Mouse (Mus musculus) forelimb bud, embryonic 11.5 days (tissue): ENCODE measurements around the gene Mtfr2.

Experiments
- DNase-seq: peaks from one replicate; pipeline ENCODE4 v3.0.0-alpha.2; 2012; ENCODE audit warnings: low read depth, low spot score

The Mtfr2 gene

DNA sequence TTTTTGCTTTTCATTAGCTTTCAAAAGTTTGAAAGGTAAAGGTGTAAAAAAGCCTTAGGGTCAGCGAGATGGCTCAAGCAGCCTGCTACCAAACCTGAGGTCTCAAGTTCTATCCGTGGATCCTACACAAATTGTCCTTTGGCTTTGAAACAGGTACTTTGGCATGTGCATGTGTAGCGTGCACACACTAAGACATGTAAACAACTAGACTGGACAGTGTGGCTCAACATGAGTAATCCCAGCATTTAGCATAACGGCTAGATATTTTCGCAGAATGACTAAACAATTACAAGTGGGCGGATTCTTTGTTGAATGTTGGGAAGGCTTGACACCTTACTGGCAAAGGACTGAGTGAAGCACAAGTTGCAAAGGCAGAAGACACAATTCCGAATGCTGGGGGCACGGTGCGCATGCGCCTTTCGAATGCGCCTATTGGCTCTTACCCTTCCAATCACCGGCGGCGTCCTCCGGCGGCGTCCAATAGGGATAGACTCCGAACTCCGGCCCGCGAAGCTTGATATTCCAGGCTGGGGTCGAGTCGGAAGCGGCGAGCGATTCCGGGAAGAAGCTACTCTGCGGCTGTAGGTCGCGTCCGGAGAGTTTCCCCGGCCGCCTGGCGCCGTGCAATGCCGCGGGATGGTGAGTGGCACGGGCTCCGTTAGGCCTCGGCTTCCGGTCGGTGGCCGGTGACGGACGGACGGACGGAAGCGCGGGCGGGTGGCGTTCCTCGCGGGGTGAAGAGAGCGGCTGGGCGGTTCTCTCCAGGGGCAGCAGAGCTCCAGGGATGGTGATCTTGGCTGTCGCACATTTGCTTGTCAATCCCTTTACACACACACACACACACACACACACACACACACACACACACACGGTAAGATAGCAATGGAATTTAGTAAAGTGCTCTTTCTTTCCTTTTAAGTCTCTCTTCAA is at the start of gene Mtfr2:
Mtfr2 (plus strand) TSS at position 486 of the 930 bp plus-strand sequence.
- DNase-seq: peak; percentile 95

DNA sequence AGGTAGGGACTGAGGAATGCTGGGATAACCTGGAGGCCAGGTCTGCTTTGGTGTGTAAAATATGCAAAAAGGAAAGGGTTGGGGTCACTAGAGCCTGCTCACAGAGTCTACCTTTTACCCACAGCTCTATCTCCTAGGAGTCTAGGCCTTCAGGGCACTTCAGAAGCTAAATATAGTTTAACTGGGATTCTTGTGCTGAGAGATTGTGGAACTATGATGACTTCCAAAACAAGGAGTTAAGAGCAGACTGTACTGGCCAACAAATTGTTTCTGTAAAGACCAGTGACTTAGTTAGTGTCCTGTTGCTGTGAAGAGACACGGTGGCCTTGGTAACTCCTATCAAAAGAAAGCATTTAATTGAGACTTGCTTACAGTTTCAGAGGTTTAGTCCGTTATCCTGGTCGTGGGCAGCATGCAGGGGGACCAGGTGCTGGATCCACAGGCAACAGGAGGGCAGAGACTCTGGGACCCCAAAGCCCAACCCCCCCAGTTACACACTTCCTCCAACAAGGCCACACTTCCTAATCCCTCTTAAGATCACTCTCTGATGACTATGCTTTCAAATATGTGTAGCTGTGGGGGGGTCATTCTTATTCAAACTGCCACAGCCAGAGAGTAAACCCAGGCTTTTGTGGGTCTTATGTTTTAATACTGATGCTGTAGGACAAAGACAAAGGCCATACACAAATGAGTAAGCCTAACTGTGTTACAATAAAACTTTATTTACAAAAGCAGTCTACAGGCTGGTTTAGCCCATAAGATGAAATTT is 49.2 kb upstream of the Mtfr2 start:
- no peak for DNase-seq

DNA sequence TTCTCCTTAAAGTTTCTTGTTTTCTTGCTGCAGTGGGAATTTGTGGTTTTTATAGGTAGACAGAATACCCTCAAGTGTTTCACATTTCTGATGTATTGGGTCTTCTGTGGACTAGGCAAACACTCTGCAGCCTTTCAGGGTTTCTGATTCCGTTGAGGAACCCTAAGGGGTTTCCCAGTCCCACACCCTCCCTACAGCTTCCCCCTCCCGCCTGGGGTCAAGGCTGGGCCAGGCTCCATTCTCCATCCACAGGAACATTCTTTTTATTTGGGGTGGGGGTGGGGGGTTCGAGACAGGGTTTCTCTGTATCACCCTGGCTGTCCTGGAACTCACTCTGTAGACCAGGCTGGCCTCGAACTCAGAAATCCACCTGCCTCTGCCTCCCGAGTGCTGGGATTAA is 48.5 kb upstream of the Mtfr2 start:
- DNase-seq: no peak

DNA sequence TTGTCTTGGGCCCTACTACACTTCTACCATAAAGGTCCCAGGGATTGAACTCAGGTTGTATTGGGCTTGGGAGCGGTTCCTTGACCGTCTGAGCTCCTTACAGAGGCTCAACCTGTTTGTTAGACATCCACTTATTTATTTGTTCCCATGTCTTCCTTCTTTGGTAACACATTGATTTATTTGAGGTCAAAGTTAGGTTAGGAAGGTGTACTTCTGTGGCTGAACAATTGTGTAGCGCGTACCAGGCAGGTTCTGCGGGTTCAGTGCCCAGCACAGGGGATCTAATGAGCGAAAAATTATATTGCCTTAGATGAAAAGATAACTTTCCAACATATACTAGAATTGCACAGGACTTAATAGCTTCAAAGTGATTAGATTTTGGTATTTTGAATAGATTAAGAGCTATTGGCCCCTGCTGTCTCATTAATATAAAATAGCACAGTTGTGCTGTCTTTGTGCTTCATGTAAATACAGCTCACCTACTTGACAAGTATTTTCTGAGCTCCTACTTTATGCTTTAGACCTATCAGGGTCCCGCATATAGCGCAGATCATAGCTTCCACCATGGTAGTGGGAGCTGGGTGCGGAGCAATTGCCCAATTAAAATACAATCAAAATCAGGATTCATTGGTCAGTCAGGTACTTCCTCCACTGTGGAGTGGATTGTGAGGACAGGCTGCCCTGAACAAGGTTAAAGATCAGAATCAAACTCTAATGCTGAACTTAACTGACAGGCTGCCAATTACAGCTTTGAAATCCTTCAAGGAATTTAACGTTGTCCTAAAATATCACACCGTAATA is 36.4 kb upstream of the Mtfr2 start:
- no peak for DNase-seq

DNA sequence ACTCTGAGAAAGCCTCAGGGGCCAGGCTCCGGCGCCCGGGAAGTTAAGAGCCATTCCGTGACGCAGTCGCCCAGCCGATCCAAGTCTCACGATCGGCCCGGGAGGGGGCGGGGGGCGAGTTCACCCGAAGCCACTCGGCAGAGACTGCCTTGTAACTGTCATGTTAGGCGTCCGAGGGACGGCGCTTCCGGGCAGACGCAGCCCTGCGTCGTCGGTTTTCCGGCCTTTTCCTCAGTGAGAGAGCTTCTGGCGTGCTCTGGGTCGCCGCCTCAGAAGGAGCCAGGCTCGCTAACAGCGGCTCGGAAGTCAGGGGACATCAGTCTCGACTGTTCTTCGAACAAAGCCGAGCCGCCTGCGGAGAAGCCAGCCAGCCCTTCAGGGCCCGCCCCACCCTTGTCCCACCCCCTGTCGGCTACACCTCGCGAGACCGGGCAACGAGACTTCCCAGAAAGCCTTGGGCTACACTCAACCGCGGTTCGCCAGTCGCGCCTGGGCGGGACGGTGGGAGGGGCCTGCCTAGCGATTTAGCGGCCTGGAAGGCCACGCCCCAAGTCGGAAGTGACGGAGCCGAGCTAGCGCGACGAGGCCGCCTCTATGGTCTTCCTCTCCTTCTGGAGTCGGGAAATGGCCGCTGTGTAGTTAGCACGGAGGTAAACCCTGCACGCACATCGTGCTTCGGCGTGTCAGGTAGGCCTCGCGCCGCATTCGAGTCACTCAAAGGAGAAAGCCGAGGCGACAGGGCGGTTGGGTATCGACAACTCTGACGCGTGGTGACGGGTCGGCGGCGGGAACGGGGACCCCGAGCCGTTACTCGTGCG is 35.4 kb upstream of the Mtfr2 start, which contains the start of gene Bclaf1:
Bclaf1 (plus strand) TSS at position 552 of the 818 bp plus-strand sequence.
- DNase-seq: peak; percentile 100

DNA sequence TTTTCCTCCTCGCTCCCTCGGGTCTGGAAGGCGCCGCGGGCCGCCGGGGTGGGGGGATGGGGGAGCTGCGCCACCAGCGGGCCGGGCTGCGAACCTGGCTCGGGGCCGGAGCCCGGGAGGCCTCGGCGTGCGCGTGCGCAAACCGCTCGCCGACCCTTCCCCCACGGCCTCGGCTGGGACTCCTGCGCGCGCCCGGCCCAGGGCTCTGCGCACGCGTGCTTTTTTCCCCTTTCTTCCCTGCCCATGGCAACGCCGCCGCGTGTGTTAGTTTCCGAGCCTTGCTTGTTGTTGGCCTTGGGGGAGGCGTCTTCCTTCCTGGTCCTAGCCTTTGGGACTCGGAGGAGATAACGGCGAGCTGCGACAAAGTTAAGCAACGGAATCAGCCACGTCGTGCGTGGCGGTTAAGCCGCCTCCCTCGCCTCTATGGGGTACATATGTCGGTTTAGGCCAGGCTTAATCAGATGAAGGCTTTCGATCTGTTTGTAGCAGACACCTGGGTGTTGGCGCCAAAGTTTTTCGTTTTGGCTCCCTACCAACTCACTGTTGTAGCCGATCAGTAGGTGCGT is 34.8 kb upstream of the Mtfr2 start:
- peak; percentile 87 for DNase-seq

DNA sequence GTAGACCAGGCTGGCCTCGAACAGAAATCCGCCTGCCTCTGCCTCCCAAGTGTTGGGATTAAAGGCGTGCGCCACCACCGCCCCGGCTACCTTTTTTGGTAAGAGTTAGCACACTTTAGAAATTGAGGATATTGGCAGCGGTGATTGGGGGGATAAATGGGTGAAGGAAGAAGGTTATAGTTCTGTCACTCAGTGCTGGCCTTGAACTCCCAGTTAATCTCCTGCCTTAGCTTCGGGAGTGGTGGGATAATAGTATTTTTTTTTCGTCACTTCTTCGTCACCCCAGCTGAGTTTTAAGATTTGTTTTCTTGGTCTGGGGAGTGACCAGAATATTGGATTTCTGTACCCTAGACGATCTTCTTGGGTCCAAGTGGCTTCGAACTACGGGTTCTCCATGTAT is 34.1 kb upstream of the Mtfr2 start:
- DNase-seq: no peak

DNA sequence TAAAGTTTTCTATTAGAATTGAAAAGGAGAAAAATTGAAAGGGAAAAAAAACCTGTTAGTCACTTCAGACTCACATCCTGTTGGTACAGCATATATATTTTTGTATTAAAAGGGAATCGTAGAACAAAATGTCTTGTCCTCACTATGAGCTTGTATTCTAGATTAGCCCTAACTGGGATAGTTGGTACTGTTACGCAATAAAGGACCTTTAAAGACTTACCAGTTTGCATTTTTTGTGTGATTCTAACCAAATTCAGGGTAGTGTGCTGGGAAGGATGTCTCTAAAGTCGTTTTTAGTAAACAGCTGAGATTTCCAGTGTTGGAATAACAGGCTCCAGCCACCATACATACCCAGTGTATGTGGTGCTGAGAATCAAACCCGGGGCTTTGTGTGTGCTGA is 33.6 kb upstream of the Mtfr2 start:
- no peak for DNase-seq

DNA sequence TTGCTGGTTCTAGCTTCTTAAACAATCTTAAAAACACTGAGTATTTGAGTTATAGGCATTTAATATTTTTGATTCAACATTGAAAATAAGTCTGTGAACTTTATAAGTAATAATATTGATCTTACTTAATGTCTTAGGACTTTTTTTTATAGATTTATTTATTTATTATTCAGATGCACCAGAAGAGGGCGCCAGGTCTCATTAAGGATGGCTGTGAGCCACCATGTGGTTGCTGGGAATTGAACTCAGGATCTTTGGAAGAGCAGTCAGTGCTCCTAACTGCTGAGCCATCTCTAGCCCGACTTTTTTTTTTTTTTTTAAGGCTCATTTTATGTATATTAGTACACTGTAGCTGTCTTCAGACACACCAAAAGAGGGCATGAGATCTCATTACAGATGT is 32.8 kb upstream of the Mtfr2 start:
- no peak for DNase-seq

DNA sequence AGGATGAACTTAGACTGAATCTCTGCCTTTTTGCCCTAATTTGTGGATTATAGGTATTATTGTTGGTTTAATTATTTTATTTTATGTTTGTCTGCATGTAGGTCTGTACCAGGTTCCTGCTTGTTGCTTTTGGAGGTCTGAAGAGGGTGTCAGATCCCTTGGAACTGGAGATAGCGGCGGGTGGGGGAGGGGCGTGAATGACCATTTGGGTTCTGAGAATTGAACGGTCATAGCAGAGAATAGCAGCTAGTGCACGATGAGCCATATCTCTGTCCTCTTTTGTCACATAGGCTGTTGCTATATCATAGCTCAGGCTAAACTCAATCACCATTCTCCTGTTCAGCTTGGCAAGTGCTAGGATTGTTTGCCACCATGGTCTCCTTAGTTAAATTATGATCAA is 30.1 kb upstream of the Mtfr2 start:
- no peak for DNase-seq

DNA sequence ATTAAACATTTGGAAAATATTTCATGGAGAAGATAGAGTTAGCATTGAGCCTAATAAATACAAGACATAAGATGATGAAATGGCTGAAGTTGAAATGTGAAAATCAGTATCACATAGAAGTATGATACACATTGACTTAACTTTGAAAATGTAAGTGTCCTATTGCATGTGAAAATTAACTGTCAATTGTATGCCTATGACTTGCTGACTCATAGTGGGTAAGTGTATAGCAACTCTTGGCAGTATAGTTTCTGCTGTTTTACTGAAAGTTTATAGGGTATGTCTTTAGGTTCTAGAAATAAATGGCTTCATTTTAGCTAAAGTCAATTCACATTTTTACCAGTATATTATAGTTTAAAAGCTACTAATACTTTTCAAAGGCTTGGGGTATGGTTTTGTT is 21.3 kb upstream of the Mtfr2 start:
- no peak for DNase-seq

DNA sequence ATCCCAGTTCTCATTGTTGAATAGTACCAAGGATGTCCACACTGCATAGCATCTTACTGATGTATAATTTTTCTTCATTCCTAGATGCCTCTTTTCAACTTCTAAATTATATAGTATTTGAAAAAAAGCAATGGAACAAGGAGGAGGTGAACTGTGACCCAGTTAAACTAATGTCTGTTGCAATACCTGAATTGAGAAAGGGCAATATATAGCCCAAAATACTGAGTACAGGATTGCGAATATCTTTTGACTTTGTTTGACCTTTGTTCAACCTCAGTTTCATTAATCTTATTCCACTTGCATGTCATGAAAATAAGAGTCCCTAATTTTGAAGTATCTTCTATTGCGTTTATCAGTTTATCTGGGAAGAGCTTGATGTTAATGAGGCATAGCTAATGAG is 16.3 kb upstream of the Mtfr2 start:
- DNase-seq: no peak

DNA sequence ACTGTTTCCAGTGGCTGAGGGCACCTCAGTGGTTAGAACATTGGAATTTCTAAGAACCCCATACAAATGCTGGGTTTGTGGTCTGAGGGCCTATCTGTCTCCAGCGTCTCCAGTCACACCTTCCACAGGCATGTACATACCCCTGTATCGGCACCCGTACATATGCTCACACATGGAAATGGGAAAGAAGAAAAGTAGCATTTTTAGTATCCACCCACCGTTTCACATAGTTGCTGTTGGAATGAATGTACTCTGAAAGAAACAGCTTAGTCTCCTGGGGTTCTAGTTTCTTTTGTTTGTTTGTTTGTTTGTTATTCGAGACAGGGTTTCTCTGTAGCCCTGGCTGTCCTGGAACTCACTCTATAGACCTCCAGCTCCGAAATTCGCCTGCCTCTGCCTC is 9.7 kb upstream of the Mtfr2 start:
- DNase-seq: no peak

DNA sequence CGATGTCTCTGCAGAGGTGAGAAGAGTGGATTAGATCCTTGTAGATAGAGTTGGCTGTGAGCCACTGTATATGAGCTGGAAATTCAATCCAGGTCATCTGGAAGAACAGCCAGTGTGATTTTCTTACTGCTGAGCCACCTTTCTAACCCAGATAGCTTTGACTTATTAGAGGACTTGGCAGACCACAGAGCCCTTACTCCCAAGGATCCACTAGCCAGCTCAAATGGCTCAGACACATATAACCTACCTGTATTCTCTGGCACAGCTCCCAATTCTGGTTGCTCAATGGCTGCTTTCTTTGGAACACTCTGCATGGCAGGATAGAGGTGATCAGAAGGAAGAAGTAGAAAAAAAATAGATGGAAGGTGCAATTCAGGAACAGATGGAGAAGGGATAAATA is 1.8 kb upstream of the Mtfr2 start:
- DNase-seq: no peak

DNA sequence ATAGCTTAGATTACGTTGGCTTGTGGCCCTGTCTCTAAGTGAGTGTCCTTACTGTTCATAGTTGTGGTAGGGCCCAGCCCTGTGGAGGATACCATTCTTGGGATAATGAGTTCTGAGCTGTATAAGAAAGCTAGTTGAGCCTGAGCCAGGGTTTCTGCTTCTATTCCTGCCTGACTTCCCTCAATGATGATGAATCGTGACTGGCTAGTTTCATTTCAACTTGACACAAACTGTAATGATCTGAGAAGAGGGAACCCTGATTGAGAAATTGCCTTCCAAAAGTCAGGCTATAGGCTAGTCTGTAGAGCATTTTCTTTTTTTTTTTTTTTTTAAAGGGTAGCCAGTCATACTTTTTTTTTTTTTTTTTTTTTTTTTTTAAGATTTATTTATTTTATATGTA is 1.3 kb downstream of the Mtfr2 start:
- no peak for DNase-seq

DNA sequence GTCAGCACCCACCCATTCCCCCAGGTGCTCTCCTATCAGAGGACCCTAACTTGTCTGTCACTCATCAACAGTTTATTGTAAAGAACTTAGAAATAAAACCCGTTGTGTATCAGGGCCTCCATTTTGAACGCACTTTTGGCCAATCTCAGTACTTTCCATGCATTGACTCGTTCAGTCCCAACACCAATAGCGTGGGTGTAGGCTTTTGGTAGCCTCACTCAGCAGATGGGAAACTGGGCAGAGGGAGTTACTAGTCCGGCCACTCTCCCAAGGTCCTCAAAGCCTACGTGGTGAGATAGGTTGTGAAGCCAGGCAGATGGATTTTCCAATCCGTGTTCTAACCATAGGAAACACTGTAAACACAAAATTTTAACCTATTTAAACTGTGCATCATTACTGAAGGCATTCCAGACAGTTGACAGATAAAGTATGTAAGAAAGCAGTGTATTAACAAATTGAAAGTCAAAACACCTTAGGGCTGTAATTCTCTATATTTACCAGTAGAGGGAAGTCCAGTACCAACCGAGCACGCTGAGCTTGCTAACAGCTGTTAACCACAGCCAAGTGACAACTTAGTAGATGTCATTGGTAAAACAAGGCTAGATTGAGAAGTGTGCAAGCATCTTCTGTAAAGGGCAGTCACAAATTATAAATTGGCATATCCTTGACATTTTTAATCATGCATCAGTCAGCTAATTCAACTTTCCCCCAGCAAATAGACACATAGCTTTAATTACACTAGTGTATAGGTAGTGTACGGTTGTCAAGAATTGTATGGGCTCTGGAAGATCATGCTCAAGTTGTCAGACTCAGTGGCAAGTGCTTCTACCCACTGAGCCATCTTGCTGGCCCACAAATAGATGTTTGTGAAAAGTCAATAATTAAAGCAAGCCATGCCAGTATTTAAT is 14.2 kb downstream of the Mtfr2 start:
- DNase-seq: peak; percentile 38

DNA sequence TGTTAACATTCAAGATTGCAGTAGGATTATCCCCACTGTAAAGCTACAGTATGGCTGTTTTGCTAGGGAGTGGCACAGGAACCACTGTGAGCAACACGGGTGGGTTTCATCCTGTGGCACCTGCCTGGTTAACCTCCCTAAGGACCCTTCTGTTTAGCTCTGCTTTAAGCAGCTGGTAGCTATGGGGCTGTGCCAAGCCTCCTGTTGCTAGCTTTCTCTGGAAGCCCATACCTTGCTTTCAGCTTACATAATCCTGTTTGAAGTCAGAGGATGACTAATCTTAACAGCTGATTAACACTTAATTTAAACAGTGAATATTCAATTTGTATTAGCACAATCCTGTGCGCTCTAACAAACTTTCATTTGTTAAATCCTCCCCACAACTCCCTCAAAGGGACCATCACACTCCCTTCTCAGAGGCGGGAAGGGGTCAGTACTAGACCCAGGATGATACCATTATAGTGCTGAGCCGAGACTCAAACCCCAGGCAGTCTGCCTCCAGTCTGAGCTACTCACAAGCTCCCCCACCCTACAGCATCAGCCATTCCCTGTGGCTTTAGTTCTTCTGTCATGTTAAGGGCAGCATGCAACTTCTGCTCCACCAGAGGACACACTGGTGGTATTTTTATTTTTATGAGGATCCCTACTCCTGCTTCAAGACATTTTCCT is 15.0 kb downstream of the Mtfr2 start:
- no peak for DNase-seq

DNA sequence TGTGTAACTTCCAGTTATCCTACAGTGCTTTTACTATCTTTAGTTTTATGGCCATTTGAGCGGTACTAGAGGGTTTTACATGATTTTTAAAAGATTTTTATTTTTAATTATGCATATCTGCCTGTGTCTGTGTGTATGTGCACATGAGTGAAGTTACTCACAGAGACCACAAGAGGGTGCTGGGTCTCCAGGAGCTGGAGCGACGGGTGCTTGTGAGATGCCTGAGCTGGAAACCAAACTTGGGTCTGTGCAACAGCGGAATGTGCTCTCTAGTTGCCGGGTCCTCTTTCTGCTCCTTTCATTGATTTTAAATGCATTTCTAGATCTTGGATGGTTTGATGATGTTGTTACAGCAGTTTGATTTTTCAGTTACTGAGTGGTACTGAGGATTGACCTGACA is 24.5 kb downstream of the Mtfr2 start:
- no peak for DNase-seq

DNA sequence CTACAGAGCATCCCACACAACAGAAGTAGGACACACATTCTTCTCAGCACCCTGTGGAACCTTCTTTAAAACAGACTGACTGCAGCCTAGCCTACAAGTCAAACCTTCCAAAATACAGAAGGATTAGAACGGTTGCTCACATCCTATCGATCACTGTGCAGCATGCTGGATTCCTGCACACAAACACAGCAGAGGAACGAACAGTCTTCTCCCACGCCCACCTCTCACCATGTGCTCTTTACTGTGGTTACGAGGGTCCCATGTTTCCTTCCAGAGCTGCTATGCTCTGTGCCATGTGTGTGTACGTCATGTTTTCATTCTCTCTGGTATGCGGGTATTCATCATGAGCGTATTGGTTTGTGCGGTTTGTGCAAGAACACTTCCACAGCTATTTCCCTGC is 30.1 kb downstream of the Mtfr2 start:
- no peak for DNase-seq
